Mouse (Mus musculus): Measurements from ENCODE around the gene Tex52.

Gene Tex52

GRCm38 (mm10) chr6:128429300-128429699, 54.0 kb downstream of the Tex52 start:
- no peak for DNase-seq (ENCODE audit: low spot score in 2 of 2)

DNA sequence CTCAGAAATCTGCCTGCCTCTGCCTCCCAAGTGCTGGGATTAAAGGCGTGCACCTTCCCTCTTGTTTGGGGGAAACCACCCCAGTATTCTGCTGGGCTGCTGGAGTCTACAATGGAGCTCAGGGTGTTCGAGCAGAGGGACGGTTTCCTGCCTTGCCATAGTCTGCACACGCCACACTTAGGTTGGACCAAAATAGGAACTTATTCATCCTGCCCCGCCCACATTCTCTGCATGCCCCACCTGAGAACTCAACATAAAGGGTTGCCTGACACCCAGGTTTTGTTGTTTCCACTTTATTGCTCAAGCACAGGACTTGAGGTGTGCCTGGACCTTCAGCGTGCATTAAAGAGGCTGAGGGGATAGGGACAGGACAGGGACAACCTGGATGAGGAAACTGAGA, 54.6 kb downstream of the Tex52 start:
- DNase-seq (ENCODE audit: low spot score in 2 of 2), result no peak

GRCm38 (mm10) chr6:128432356-128432915, 57.2 kb downstream of the Tex52 start:
- DNase-seq (ENCODE audit: low spot score in 2 of 2), result no peak

DNA sequence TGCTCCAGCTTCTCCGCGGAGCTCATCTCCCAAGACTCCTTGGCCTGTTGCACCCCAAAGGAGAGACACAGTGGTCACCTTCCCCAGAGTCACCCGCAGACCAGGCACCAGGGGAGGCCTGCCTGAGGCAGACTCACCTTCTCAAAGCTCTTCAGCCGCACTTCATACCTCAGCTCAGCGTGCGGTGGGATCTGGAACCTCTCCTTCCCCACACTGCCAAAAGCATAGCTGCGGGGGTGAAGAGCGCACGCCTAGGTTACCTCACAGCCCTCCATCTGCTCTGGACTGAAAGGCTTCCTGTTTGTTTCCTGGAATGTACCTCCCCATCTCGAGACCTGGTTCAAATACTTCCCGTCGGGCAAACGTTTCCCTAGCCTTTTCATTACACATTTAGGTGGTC, 58.3 kb downstream of the Tex52 start:
- DNase-seq (ENCODE audit: low spot score in 2 of 2), result no peak
